Mouse (Mus musculus) brown adipose tissue, adult 24 weeks (tissue): ENCODE results near the gene Adar. TPM values are rescaled to one million over a fixed set of nuclear protein-coding genes. Genes with fewer than 3 reads are reported as not detected.

Experiments used
- H3K27ac ChIP-seq: fragments of 200-500 bp; replicated peaks from 2 replicates; pipeline ENCODE4 v1.5.1; 2012; ENCODE audit warnings: low read depth, mild to moderate bottlenecking, low read length
- H3K4me1 ChIP-seq: fragments of 200-500 bp; 2 replicates; pipeline ENCODE4 v1.6.1; 2012; ENCODE audit warnings: low read length, mixed read lengths; ENCODE audit not compliant: control insufficient read depth, insufficient read depth, insufficient read length
- H3K4me3 ChIP-seq: fragments of 200-500 bp; 2 replicates; pipeline ENCODE4 v1.5.1; 2012; ENCODE audit warnings: low read depth, mild to moderate bottlenecking, low read length, moderate library complexity; ENCODE audit not compliant: insufficient read depth
- polyA plus RNA-seq: library from polyadenylated mRNA; stranded (reverse); fragments of >200 nt; gene quantifications from 2 replicates; pipeline ENCODE4 v1.2.4, GENCODE M21; 2012; ENCODE audit not compliant: missing spikeins, insufficient read depth, insufficient read length

The Adar gene
- 2.4 and 4.8 TPM in 2 replicates for polyA plus RNA-seq

- Histone ChIP-seq H3K4me1 (peaks cover 3% of the 10 kb centered on the region; the same call in 1 of the 2 replicates), H3K27ac (no peak within 1 kb of the TSS), H3K4me3 (peak within 1 kb of the TSS; percentile 66)
Observed at GRCm38 (mm10) chr3:89714359-89715206, at the start of gene Adar. Gene Adar (plus strand): TSS chr3:89715022.

GRCm38 (mm10) chr3:89667131-89667530 is 47.7 kb upstream of the Adar start:
- H3K4me3 ChIP-seq = no peak overlapping the region
- no peak overlapping the region for H3K27ac ChIP-seq
- no peaks in the 10 kb centered on the region for H3K4me1 ChIP-seq

- Histone ChIP-seq H3K4me1 (no peaks in the 10 kb centered on the region), H3K4me3 (no peak overlapping the region)
Observed at GRCm38 (mm10) chr3:89671334-89671733, 43.5 kb upstream of the Adar start.

GRCm38 (mm10) chr3:89672573-89673317 is 42.1 kb upstream of the Adar start:
- Histone ChIP-seq H3K4me3 (no peak overlapping the region), H3K4me1 (no peaks in the 10 kb centered on the region), H3K27ac (no peak overlapping the region)

More at GRCm38 (mm10) chr3:89671334-89671733, 43.5 kb upstream of the Adar start:
- no peak overlapping the region for H3K27ac ChIP-seq

- H3K4me1 ChIP-seq = no peaks in the 10 kb centered on the region; the same call in 1 of the 2 replicates
- no peak overlapping the region for H3K4me3 ChIP-seq
- H3K27ac ChIP-seq = no peak overlapping the region
Observed at GRCm38 (mm10) chr3:89677617-89678016, 37.2 kb upstream of the Adar start.

- H3K4me1 ChIP-seq = no peaks in the 10 kb centered on the region; the same call in 1 of the 2 replicates
- no peak overlapping the region for H3K4me3 ChIP-seq
- H3K27ac ChIP-seq = no peak overlapping the region
Observed at GRCm38 (mm10) chr3:89686031-89686430, 28.8 kb upstream of the Adar start.

GRCm38 (mm10) chr3:89688694-89689581 is 25.9 kb upstream of the Adar start:
- Histone ChIP-seq H3K4me3 (no peak overlapping the region), H3K4me1 (no peaks in the 10 kb centered on the region), H3K27ac (no peak overlapping the region)

- Histone ChIP-seq H3K27ac (no peak overlapping the region), H3K4me3 (no peak overlapping the region), H3K4me1 (no peaks in the 10 kb centered on the region)
Observed at GRCm38 (mm10) chr3:89691776-89692175, 23.0 kb upstream of the Adar start.

GRCm38 (mm10) chr3:89696152-89696821 is 18.5 kb upstream of the Adar start:
- H3K4me1 ChIP-seq = no peaks in the 10 kb centered on the region
- no peak overlapping the region for H3K4me3 ChIP-seq
- no peak overlapping the region for H3K27ac ChIP-seq

- Histone ChIP-seq H3K4me3 (no peak overlapping the region), H3K4me1 (no peaks in the 10 kb centered on the region), H3K27ac (no peak overlapping the region)
Observed at GRCm38 (mm10) chr3:89698958-89699357, 15.9 kb upstream of the Adar start.

GRCm38 (mm10) chr3:89700461-89700860 is 14.4 kb upstream of the Adar start:
- Histone ChIP-seq H3K4me1 (no peaks in the 10 kb centered on the region), H3K4me3 (no peak overlapping the region), H3K27ac (no peak overlapping the region)

GRCm38 (mm10) chr3:89703596-89703995 is 11.2 kb upstream of the Adar start:
- Histone ChIP-seq H3K4me1 (no peaks in the 10 kb centered on the region), H3K27ac (no peak overlapping the region)

GRCm38 (mm10) chr3:89704064-89704463 is 10.8 kb upstream of the Adar start:
- Histone ChIP-seq H3K27ac (no peak overlapping the region), H3K4me3 (no peak overlapping the region), H3K4me1 (no peaks in the 10 kb centered on the region)

More at GRCm38 (mm10) chr3:89703596-89703995, 11.2 kb upstream of the Adar start:
- no peak overlapping the region for H3K4me3 ChIP-seq

- H3K27ac ChIP-seq = no peak overlapping the region
- H3K4me3 ChIP-seq = peak overlapping the region; percentile 66
- H3K4me1 ChIP-seq = peaks cover 3% of the 10 kb centered on the region; the same call in 1 of the 2 replicates
Observed at GRCm38 (mm10) chr3:89715207-89715966, 565 bp downstream of the Adar start.
